Mouse (Mus musculus) T-helper 2 cell (primary cell): ENCODE results near the gene Ep300.
"Not testable (repeated sequence)": the region's sequence is repeated elsewhere in the genome, so short reads cannot be mapped to it uniquely, and the experiment has no call there.

Source experiments
- in situ Hi-C: fragments of 300-600 bp; cut with MboI, MseI; formaldehyde crosslinking; loops from one replicate; pipeline ENCODE4 v1.15.1; 2025; ENCODE audit warnings: high pct_unique_total_duplicates

Ep300 gene

GRCm38 (mm10) chr15:81700601-81701000, 115.5 kb downstream of the Ep300 start:
- in situ Hi-C loops = no loop called here

GRCm38 (mm10) chr15:81701350-81701749, 116.2 kb downstream of the Ep300 start:
- in situ Hi-C loops = not testable (repeated sequence)
